Mouse (Mus musculus) liver, embryonic 12.5 days (tissue): ENCODE results near the gene Galnt15. TPM values are rescaled to one million over a fixed set of nuclear protein-coding genes. Genes with fewer than 3 reads are reported as not detected.

Experiments
- ATAC-seq: fragments of 200-750 bp; cut with Nextera tagmentation; 2 replicates; pipeline ENCODE4 v1.8.0; 2017; ENCODE audit warnings: moderate number of reproducible peaks, mild to moderate bottlenecking, moderate library complexity
- H3K27ac ChIP-seq: fragments of 300-500 bp; sonication (generic); 2 replicates; pipeline ENCODE4 v1.5.1; 2016; ENCODE audit warnings: mild to moderate bottlenecking
- H3K27me3 ChIP-seq: fragments of 300-500 bp; sonication (generic); replicated peaks from 2 replicates; pipeline ENCODE4 v1.6.1; 2016; ENCODE audit warnings: mild to moderate bottlenecking, moderate library complexity
- H3K36me3 ChIP-seq: fragments of 300-500 bp; sonication (generic); 2 replicates; pipeline ENCODE4 v1.6.1; 2016; ENCODE audit warnings: mild to moderate bottlenecking, moderate library complexity
- H3K4me1 ChIP-seq: fragments of 300-500 bp; sonication (generic); 2 replicates; pipeline ENCODE4 v1.6.1; 2016
- H3K4me2 ChIP-seq: fragments of 300-500 bp; sonication (generic); 2 replicates; pipeline ENCODE4 v1.6.1; 2016; ENCODE audit warnings: mild to moderate bottlenecking, moderate library complexity
- H3K4me3 ChIP-seq: fragments of 300-500 bp; sonication (generic); 2 replicates; pipeline ENCODE4 v1.5.1; 2016; ENCODE audit warnings: mild to moderate bottlenecking, moderate library complexity
- H3K9ac ChIP-seq: fragments of 300-500 bp; sonication (generic); 2 replicates; pipeline ENCODE4 v1.6.1; 2016; ENCODE audit warnings: mild to moderate bottlenecking, moderate library complexity
- H3K9me3 ChIP-seq: fragments of 300-500 bp; sonication (generic); replicated peaks from 2 replicates; pipeline ENCODE4 v1.6.1; 2016; ENCODE audit warnings: mild to moderate bottlenecking, moderate library complexity
- WGBS: fragments of 180-500 bp; shearing (Covaris S2); methylation state at CpG from one replicate; pipeline ENCODE4 v1.1.7; 2016; ENCODE audit not compliant: insufficient replicate concordance; 5-methylcytosine and 5-hydroxymethylcytosine counted together
- polyA plus RNA-seq: library from polyadenylated mRNA; unstranded; fragments of >200 nt; fragmentation: Nextera tagmentation; extraction: Ambion mirVana; gene quantifications from 2 replicates; pipeline ENCODE4 v1.2.1, GENCODE M21; 2016

Gene Galnt15
- polyA plus RNA-seq, 1 experiment from 2014 or later = not detected

- H3K4me2 ChIP-seq = peak overlapping the region; percentile 46
- peak; percentile 95 for ATAC-seq
- H3K4me1 ChIP-seq = peaks cover 42% of the 10 kb centered on the region
- H3K36me3 ChIP-seq = no peaks in the 10 kb centered on the region
- H3K27me3 ChIP-seq = no peaks in the 10 kb centered on the region
- 55% methylated on average over 8 of the region's 8 CpGs for WGBS
- H3K4me3 ChIP-seq = no peak overlapping the region
- peak overlapping the region; percentile 32; the same call in 1 of the 2 replicates for H3K9ac ChIP-seq
- peak overlapping the region; percentile 72 for H3K27ac ChIP-seq
- H3K9me3 ChIP-seq = no peaks in the 10 kb centered on the region
Measured at GRCm38 (mm10) chr14:32037661-32038252, 9.0 kb downstream of the Galnt15 start.

- Histone ChIP-seq H3K4me2 (no peak overlapping the region), H3K27ac (no peak overlapping the region), H3K9ac (no peak overlapping the region), H3K4me1 (peaks cover 34% of the 10 kb centered on the region), H3K27me3 (no peaks in the 10 kb centered on the region; the same call in 1 of the 2 replicates), H3K9me3 (no peaks in the 10 kb centered on the region), H3K36me3 (no peaks in the 10 kb centered on the region), H3K4me3 (no peak overlapping the region)
- ATAC-seq = no peak
- 39% methylated on average over 5 of the region's 5 CpGs for WGBS
Measured at GRCm38 (mm10) chr14:32042108-32042507, 13.3 kb downstream of the Galnt15 start.

- no peaks in the 10 kb centered on the region for H3K36me3 ChIP-seq
- H3K9ac ChIP-seq = no peak overlapping the region
- H3K4me2 ChIP-seq = no peak overlapping the region
- H3K9me3 ChIP-seq = no peaks in the 10 kb centered on the region
- H3K27ac ChIP-seq = no peak overlapping the region
- no peak overlapping the region for H3K4me3 ChIP-seq
- ATAC-seq = no peak
- H3K4me1 ChIP-seq = peaks cover 11% of the 10 kb centered on the region
- no peaks in the 10 kb centered on the region; the same call in 1 of the 2 replicates for H3K27me3 ChIP-seq
- WGBS = 74% methylated on average over 8 of the region's 8 CpGs
Measured at GRCm38 (mm10) chr14:32046357-32046756, 17.6 kb downstream of the Galnt15 start.

- H3K4me1 ChIP-seq = peaks cover 18% of the 10 kb centered on the region
- no peaks in the 10 kb centered on the region for H3K36me3 ChIP-seq
- peaks cover 3% of the 10 kb centered on the region; the same call in 1 of the 2 replicates for H3K9me3 ChIP-seq
- WGBS = 47% methylated on average over 6 of the region's 6 CpGs
- H3K27me3 ChIP-seq = no peaks in the 10 kb centered on the region
- H3K4me3 ChIP-seq = no peak overlapping the region
- ATAC-seq = no peak
- H3K4me2 ChIP-seq = no peak overlapping the region
- no peak overlapping the region for H3K27ac ChIP-seq
- H3K9ac ChIP-seq = no peak overlapping the region
Measured at GRCm38 (mm10) chr14:32050171-32050570, 21.4 kb downstream of the Galnt15 start.

GRCm38 (mm10) chr14:32053895-32054294, 25.1 kb downstream of the Galnt15 start:
- H3K9me3 ChIP-seq = peaks cover 3% of the 10 kb centered on the region; the same call in 1 of the 2 replicates
- no peak overlapping the region for H3K9ac ChIP-seq
- H3K27me3 ChIP-seq = no peaks in the 10 kb centered on the region
- ATAC-seq = 0 out of 2 replicates have a peak, but pooled peaks have one; percentile 49
- WGBS = 35% methylated on average over 5 of the region's 5 CpGs
- H3K36me3 ChIP-seq = no peaks in the 10 kb centered on the region
- H3K4me1 ChIP-seq = peaks cover 18% of the 10 kb centered on the region
- no peak overlapping the region for H3K4me2 ChIP-seq
- H3K4me3 ChIP-seq = no peak overlapping the region
- H3K27ac ChIP-seq = no peak overlapping the region

- no peak overlapping the region for H3K9ac ChIP-seq
- H3K4me1 ChIP-seq = peaks cover 18% of the 10 kb centered on the region
- no peak overlapping the region for H3K27ac ChIP-seq
- no peak for ATAC-seq
- no peaks in the 10 kb centered on the region for H3K36me3 ChIP-seq
- H3K27me3 ChIP-seq = peaks cover 5% of the 10 kb centered on the region; the same call in 1 of the 2 replicates
- no peak overlapping the region for H3K4me2 ChIP-seq
- peaks cover 3% of the 10 kb centered on the region; the same call in 1 of the 2 replicates for H3K9me3 ChIP-seq
- WGBS = 54% methylated on average over 10 of the region's 10 CpGs
- no peak overlapping the region for H3K4me3 ChIP-seq
Measured at GRCm38 (mm10) chr14:32054788-32055187, 26.0 kb downstream of the Galnt15 start.

- peaks cover 3% of the 10 kb centered on the region; the same call in 1 of the 2 replicates for H3K9me3 ChIP-seq
- no peak overlapping the region for H3K4me2 ChIP-seq
- no peak for ATAC-seq
- no peak overlapping the region for H3K27ac ChIP-seq
- H3K9ac ChIP-seq = no peak overlapping the region
- H3K27me3 ChIP-seq = peaks cover 5% of the 10 kb centered on the region; the same call in 1 of the 2 replicates
- WGBS = 58% methylated on average over 8 of the region's 8 CpGs
- H3K4me1 ChIP-seq = peaks cover 13% of the 10 kb centered on the region; the same call in 1 of the 2 replicates
- H3K4me3 ChIP-seq = no peak overlapping the region
- H3K36me3 ChIP-seq = no peaks in the 10 kb centered on the region
Measured at GRCm38 (mm10) chr14:32055781-32056180, 27.0 kb downstream of the Galnt15 start.

DNA sequence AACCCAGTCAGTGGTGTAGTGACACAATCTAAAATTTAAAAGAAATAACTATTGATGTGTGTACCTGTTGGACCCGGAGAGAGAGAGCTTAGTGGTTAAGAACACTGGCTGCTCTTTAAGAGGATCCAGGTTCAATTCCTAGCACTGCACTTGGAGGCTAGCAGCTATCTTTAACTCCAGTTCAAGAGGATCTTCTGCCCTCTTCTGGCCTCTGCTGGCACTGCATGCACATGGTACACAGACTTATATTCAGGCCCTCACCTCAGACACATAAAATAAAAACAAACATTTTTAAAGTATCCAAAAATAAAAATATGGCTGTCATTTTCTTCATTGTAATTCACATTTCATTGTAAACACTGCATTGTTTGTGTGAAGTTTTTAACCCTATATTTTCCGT, 27.9 kb downstream of the Galnt15 start:
- no peak overlapping the region for H3K4me2 ChIP-seq
- H3K27me3 ChIP-seq = peaks cover 5% of the 10 kb centered on the region
- no peak overlapping the region for H3K27ac ChIP-seq
- H3K36me3 ChIP-seq = no peaks in the 10 kb centered on the region
- no peak overlapping the region for H3K9ac ChIP-seq
- H3K4me1 ChIP-seq = peaks cover 13% of the 10 kb centered on the region; the same call in 1 of the 2 replicates
- H3K4me3 ChIP-seq = no peak overlapping the region
- WGBS = 76% methylated on average over 2 of the region's 2 CpGs
- ATAC-seq = no peak
- peaks cover 3% of the 10 kb centered on the region; the same call in 1 of the 2 replicates for H3K9me3 ChIP-seq

DNA sequence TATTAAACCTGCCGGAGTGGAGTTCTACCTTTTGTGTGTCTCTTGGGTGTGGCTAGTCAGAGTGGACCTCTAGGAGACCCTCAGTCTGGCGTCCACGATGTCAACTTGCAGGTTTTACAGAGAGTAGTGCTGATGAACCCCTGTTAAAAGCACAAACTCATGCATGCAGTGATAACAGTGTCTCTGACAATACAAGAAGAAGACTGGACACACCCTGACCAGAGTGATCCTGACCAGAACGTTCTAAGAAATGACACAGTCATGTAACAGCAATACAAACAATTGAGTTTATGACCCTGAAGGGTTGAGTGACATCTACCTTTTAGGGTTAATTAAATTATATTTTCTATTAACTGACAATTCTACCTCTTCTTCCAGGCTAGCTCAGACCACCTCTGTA, 28.9 kb downstream of the Galnt15 start:
- ATAC-seq = no peak
- peaks cover 13% of the 10 kb centered on the region; the same call in 1 of the 2 replicates for H3K4me1 ChIP-seq
- WGBS = 42% methylated on average over 4 of the region's 4 CpGs
- no peaks in the 10 kb centered on the region for H3K36me3 ChIP-seq
- peaks cover 5% of the 10 kb centered on the region for H3K27me3 ChIP-seq
- H3K4me3 ChIP-seq = no peak overlapping the region
- H3K9me3 ChIP-seq = peaks cover 3% of the 10 kb centered on the region; the same call in 1 of the 2 replicates
- H3K4me2 ChIP-seq = no peak overlapping the region
- H3K27ac ChIP-seq = no peak overlapping the region
- no peak overlapping the region for H3K9ac ChIP-seq

DNA sequence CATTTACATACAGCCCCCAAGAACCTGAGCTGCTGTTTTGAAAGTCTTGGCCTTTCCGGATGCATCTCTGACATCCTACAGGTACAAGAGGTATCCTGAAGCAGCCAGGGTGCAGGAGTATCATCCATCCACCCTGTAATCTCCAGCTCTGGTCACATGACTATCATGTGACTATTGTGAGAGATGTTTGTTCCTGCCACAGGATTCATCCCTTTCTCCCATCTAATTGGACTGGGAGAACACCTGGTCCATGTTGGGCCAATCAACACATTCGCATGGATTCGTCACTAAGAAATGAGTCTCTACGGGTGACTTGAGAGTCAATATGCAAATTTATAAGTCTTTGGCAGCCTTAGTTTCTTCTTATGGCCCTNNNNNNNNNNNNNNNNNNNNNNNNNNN, 32.6 kb downstream of the Galnt15 start:
- H3K4me3 ChIP-seq = no peak overlapping the region
- WGBS = 66% methylated on average over 4 of the region's 4 CpGs
- H3K4me2 ChIP-seq = no peak overlapping the region
- ATAC-seq = no peak
- no peak overlapping the region for H3K27ac ChIP-seq
- H3K27me3 ChIP-seq = peaks cover 5% of the 10 kb centered on the region
- H3K9ac ChIP-seq = no peak overlapping the region
- H3K36me3 ChIP-seq = no peaks in the 10 kb centered on the region
- peaks cover 6% of the 10 kb centered on the region for H3K9me3 ChIP-seq
- H3K4me1 ChIP-seq = no peaks in the 10 kb centered on the region

GRCm38 (mm10) chr14:32072807-32073206, 44.0 kb downstream of the Galnt15 start:
- no peaks in the 10 kb centered on the region for H3K9me3 ChIP-seq
- no peaks in the 10 kb centered on the region for H3K36me3 ChIP-seq
- H3K4me2 ChIP-seq = no peak overlapping the region
- H3K4me3 ChIP-seq = no peak overlapping the region
- ATAC-seq = no peak
- no peak overlapping the region for H3K27ac ChIP-seq
- H3K9ac ChIP-seq = no peak overlapping the region
- peaks cover 21% of the 10 kb centered on the region for H3K4me1 ChIP-seq
- no peaks in the 10 kb centered on the region for H3K27me3 ChIP-seq

GRCm38 (mm10) chr14:32073211-32073685, 44.5 kb downstream of the Galnt15 start:
- 0 out of 2 replicates have a peak, but pooled peaks have one; percentile 46 for ATAC-seq
- 12% methylated on average over 8 of the region's 8 CpGs for WGBS

More at GRCm38 (mm10) chr14:32073211-32073685, 44.5 kb downstream of the Galnt15 start:
- H3K9me3 ChIP-seq = no peaks in the 10 kb centered on the region
- H3K4me3 ChIP-seq = no peak overlapping the region
- peaks cover 21% of the 10 kb centered on the region for H3K4me1 ChIP-seq
- no peak overlapping the region for H3K9ac ChIP-seq
- H3K4me2 ChIP-seq = no peak overlapping the region
- no peak overlapping the region for H3K27ac ChIP-seq
- no peaks in the 10 kb centered on the region for H3K36me3 ChIP-seq
- no peaks in the 10 kb centered on the region for H3K27me3 ChIP-seq
